Mouse (Mus musculus) limb, embryonic 14.5 days (tissue): ENCODE data around the gene H2afj. TPM values are rescaled to one million over a fixed set of nuclear protein-coding genes. Genes with fewer than 3 reads are reported as not detected.

Source experiments
- ATAC-seq: fragments of 200-750 bp; cut with Nextera tagmentation; 2 replicates; pipeline ENCODE4 v1.8.0; 2017; ENCODE audit warnings: low read depth, moderate number of reproducible peaks, moderate TSS enrichment; ENCODE audit not compliant: low FRiP score
- DNase-seq: peaks from one replicate; pipeline ENCODE4 v3.0.0-alpha.2; 2015; ENCODE audit warnings: low spot score
- H3K27ac ChIP-seq: fragments of 300-500 bp; sonication (generic); replicated peaks from 2 replicates; pipeline ENCODE4 v1.5.1; 2014; ENCODE audit warnings: low read depth, mild to moderate bottlenecking, low read length, moderate library complexity, mixed read lengths
- H3K27me3 ChIP-seq: fragments of 300-500 bp; sonication (generic); 2 replicates; pipeline ENCODE4 v1.6.1; 2014; ENCODE audit warnings: low read length, mixed read lengths; ENCODE audit not compliant: control insufficient read depth, insufficient read depth
- H3K36me3 ChIP-seq: fragments of 300-500 bp; sonication (generic); 2 replicates; pipeline ENCODE4 v1.6.1; 2014; ENCODE audit warnings: mild to moderate bottlenecking, low read length, moderate library complexity, mixed read lengths; ENCODE audit not compliant: control insufficient read depth, insufficient read depth
- H3K4me1 ChIP-seq: fragments of 300-500 bp; sonication (generic); 2 replicates; pipeline ENCODE4 v1.6.1; 2014; ENCODE audit warnings: antibody characterized with exemption, low read length, mixed read lengths; ENCODE audit not compliant: control insufficient read depth, insufficient read depth
- H3K4me2 ChIP-seq: fragments of 300-500 bp; sonication (generic); replicated peaks from 2 replicates; pipeline ENCODE4 v1.6.1; 2014; ENCODE audit warnings: low read depth, mild to moderate bottlenecking, low read length, moderate library complexity; ENCODE audit not compliant: severe bottlenecking
- H3K4me3 ChIP-seq: fragments of 300-500 bp; sonication (generic); replicated peaks from 2 replicates; pipeline ENCODE4 v1.5.1; 2014; ENCODE audit warnings: low read length
- H3K9ac ChIP-seq: fragments of 300-500 bp; sonication (generic); 2 replicates; pipeline ENCODE4 v1.6.1; 2014; ENCODE audit warnings: mild to moderate bottlenecking, low read depth, low read length, moderate library complexity; ENCODE audit not compliant: severe bottlenecking
- H3K9me3 ChIP-seq: fragments of 300-500 bp; sonication (generic); 2 replicates; pipeline ENCODE4 v1.6.1; 2016; ENCODE audit warnings: low read length; ENCODE audit not compliant: control insufficient read depth
- POLR2A ChIP-seq: fragments of 200-500 bp; IDR thresholded peaks from 2 replicates; pipeline ENCODE4 v1.8.0; 2012; ENCODE audit warnings: inconsistent platforms, mild to moderate bottlenecking, moderate library complexity, borderline replicate concordance; ENCODE audit not compliant: insufficient read depth, insufficient read length; ENCODE audit errors: extremely low read depth
- WGBS: fragments of 180-500 bp; shearing (Covaris S2); extraction: QIAGEN DNeasy Blood & Tissue Kit; methylation state at CpG from one replicate; pipeline ENCODE4 v1.1.7; 2014; 5-methylcytosine and 5-hydroxymethylcytosine counted together
- polyA plus RNA-seq, 2 experiments: library from polyadenylated mRNA; depleted of rRNA in 1 of 2; stranded (reverse) in 1 of 2; unstranded in 1 of 2; fragments of >200 nt; fragmentation: Nextera tagmentation in 1 of 2; extraction: Ambion mirVana in 1 of 2; gene quantifications; 2 replicates each; pipeline versions ENCODE4 v1.2.1 to v1.2.3; 2012 to 2014

The H2afj gene
- polyA plus RNA-seq, 2 experiments: 82.9 to 114 TPM

- H3K27me3 ChIP-seq: no peaks in the 10 kb centered on the region
- no peaks in the 10 kb centered on the region for H3K36me3 ChIP-seq
- H3K9me3 ChIP-seq: no peaks in the 10 kb centered on the region
- H3K4me1 ChIP-seq: peaks cover 15% of the 10 kb centered on the region
- no peak overlapping the region; the same call in 1 of the 2 replicates for H3K27ac ChIP-seq
- H3K4me3 ChIP-seq: no peak overlapping the region
- DNase-seq: no peak
- 67% methylated on average over 4 of the region's 4 CpGs for WGBS
- no peak for ATAC-seq
- no peak overlapping the region for H3K4me2 ChIP-seq
- H3K9ac ChIP-seq: no peak overlapping the region
- TF ChIP-seq POLR2A: no peak
These were observed 44.3 kb downstream of the H2afj start for GRCm38 (mm10) chr6:136852348-136852747.

- no peak overlapping the region; the same call in 1 of the 2 replicates for H3K27ac ChIP-seq
- peaks cover 19% of the 10 kb centered on the region for H3K4me1 ChIP-seq
- H3K36me3 ChIP-seq: no peaks in the 10 kb centered on the region
- H3K9me3 ChIP-seq: no peaks in the 10 kb centered on the region
- no peaks in the 10 kb centered on the region for H3K27me3 ChIP-seq
- no peak overlapping the region for H3K9ac ChIP-seq
- 31% methylated on average over 3 of the region's 3 CpGs for WGBS
- ATAC-seq (no peak), DNase-seq (peak; percentile 58)
- H3K4me2 ChIP-seq: no peak overlapping the region
- TF ChIP-seq POLR2A: no peak
- no peak overlapping the region for H3K4me3 ChIP-seq
These were observed 44.7 kb downstream of the H2afj start for GRCm38 (mm10) chr6:136852762-136853161.

- ATAC-seq (no peak), DNase-seq (no peak)
- no peaks in the 10 kb centered on the region for H3K36me3 ChIP-seq
- TF ChIP-seq POLR2A: no peak
- H3K4me1 ChIP-seq: peaks cover 19% of the 10 kb centered on the region
- no peaks in the 10 kb centered on the region for H3K27me3 ChIP-seq
- H3K9ac ChIP-seq: no peak overlapping the region
- no peaks in the 10 kb centered on the region for H3K9me3 ChIP-seq
- WGBS: 81% methylated on average over 11 of the region's 11 CpGs
- H3K4me2 ChIP-seq: no peak overlapping the region
- no peak overlapping the region for H3K27ac ChIP-seq
- H3K4me3 ChIP-seq: no peak overlapping the region
These were observed 46.3 kb downstream of the H2afj start for GRCm38 (mm10) chr6:136854361-136854781.

- TF ChIP-seq POLR2A: no peak
- H3K4me2 ChIP-seq: no peak overlapping the region
- 83% methylated on average over 2 of the region's 2 CpGs for WGBS
- H3K9me3 ChIP-seq: no peaks in the 10 kb centered on the region
- no peak overlapping the region for H3K27ac ChIP-seq
- no peak overlapping the region for H3K4me3 ChIP-seq
- H3K36me3 ChIP-seq: no peaks in the 10 kb centered on the region
- ATAC-seq (no peak), DNase-seq (no peak)
- no peak overlapping the region for H3K9ac ChIP-seq
- H3K4me1 ChIP-seq: peaks cover 19% of the 10 kb centered on the region
- no peaks in the 10 kb centered on the region for H3K27me3 ChIP-seq
These were observed 47.1 kb downstream of the H2afj start for GRCm38 (mm10) chr6:136855183-136855582.

- no peak for ATAC-seq
- no peak for DNase-seq
- H3K9me3 ChIP-seq: no peaks in the 10 kb centered on the region
- H3K4me1 ChIP-seq: peaks cover 19% of the 10 kb centered on the region
- H3K4me3 ChIP-seq: peak overlapping the region; percentile 16; the same call in 1 of the 2 replicates
- no peak overlapping the region for H3K9ac ChIP-seq
- H3K36me3 ChIP-seq: no peaks in the 10 kb centered on the region
- no peak for TF ChIP-seq POLR2A
- H3K27me3 ChIP-seq: no peaks in the 10 kb centered on the region
- peak overlapping the region; percentile 67 for H3K27ac ChIP-seq
- WGBS: 40% methylated on average over 14 of the region's 14 CpGs
- H3K4me2 ChIP-seq: peak overlapping the region; percentile 21; the same call in 1 of the 2 replicates
These were observed 48.1 kb downstream of the H2afj start for GRCm38 (mm10) chr6:136856071-136856636.
